Mouse (Mus musculus) kidney, postnatal 10 days (tissue): ENCODE measurements around the gene Mtmr10.

Experiments
- DNase-seq: peaks from one replicate; pipeline ENCODE4 v3.0.0; 2021; ENCODE audit warnings: mixed read lengths

The Mtmr10 gene

GRCm38 (mm10) chr7:64373830-64374562 is 86.5 kb downstream of the Mtmr10 start, which contains the start of gene Fan1:
Gene Fan1, minus strand, starts transcription at chr7:64374095.
- DNase-seq = peak; percentile 89
